Mouse (Mus musculus): ENCODE measurements around the gene Cldn10.

Cldn10 gene

GRCm38 (mm10) chr14:118864905-118865304, 77.2 kb downstream of the Cldn10 start:
- no peak for DNase-seq (ENCODE audit: low spot score in 2 of 2)

- DNase-seq (ENCODE audit: low spot score in 2 of 2), result no peak
Measured at GRCm38 (mm10) chr14:118866014-118866811, 78.5 kb downstream of the Cldn10 start.

- no peak for DNase-seq (ENCODE audit: low spot score in 2 of 2)
Measured at GRCm38 (mm10) chr14:118867366-118867765, 79.7 kb downstream of the Cldn10 start.

GRCm38 (mm10) chr14:118868102-118868724, 80.5 kb downstream of the Cldn10 start:
- no peak for DNase-seq (ENCODE audit: low spot score in 2 of 2)

- DNase-seq (ENCODE audit: low spot score in 2 of 2), result no peak
Measured at GRCm38 (mm10) chr14:118869712-118870111, 82.0 kb downstream of the Cldn10 start.

- no peak for DNase-seq (ENCODE audit: low spot score in 2 of 2)
Measured at GRCm38 (mm10) chr14:118874126-118874525, 86.4 kb downstream of the Cldn10 start.

GRCm38 (mm10) chr14:118874786-118875415, 87.2 kb downstream of the Cldn10 start:
- DNase-seq (ENCODE audit: low spot score in 2 of 2), result no peak

- no peak for DNase-seq (ENCODE audit: low spot score in 2 of 2)
Measured at GRCm38 (mm10) chr14:118878346-118878910, 90.7 kb downstream of the Cldn10 start.

DNA sequence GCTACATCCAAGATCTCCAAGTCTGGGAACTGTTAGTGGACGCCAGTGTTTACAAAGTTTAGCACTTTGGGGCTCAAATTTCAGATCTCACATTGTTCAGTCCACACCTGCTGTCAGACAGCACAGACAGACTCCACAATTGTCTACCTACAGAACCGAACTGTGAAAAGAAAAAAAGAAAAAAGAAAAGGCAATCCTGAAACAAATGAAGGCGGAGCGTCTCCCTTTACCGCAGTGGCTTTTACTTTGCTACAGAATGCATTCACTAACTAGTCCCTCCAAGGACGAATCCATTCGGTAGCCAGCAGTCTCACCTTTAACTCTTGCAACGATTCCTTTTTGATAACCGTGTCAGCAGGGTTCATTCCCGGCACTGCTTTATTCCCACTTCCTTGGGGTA, 93.0 kb downstream of the Cldn10 start:
- no peak for DNase-seq (ENCODE audit: low spot score in 2 of 2)

DNA sequence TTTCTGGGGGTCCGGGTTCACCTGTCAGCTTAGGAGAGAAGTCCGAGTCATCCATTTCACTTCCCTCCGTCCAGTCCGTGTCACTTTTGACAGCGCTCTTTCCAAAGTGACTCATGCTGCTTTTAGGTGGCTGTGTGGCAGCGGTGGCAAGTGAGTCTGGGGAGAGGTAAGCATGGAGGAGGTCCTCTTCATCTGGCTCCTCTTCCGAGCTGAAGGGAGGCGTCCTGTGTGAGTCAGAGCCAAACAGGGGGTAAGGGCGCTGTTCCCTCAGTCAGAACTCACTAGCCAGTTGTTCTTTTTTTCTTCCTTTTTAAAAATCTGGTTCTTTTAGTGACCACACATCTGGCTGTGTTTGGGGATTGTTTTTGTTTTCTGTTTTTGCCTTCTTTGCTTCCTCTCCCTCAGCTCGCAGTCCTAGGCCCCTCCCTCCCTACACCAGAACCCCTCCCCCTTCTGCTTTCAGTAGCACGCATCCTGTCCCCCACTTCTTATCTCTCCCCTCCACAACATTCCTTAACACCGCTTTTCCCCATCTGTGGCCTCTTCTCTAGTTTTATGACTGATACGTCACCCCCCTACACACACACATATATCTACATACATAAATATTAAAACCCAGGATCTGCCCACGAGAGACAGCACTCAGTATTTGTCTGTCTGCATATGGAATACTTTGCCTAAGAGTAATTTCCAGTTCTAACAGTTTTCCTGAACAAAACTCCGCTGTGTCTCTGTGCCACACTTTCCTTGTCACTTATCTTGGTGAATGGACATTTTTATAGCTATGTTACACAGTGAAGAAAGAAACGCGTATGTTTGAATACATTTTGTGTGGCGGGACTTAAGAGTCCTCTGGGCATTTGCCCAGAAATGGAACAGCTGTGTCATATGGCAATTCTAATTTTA, 95.9 kb downstream of the Cldn10 start:
- no peak for DNase-seq (ENCODE audit: low spot score in 2 of 2)

DNA sequence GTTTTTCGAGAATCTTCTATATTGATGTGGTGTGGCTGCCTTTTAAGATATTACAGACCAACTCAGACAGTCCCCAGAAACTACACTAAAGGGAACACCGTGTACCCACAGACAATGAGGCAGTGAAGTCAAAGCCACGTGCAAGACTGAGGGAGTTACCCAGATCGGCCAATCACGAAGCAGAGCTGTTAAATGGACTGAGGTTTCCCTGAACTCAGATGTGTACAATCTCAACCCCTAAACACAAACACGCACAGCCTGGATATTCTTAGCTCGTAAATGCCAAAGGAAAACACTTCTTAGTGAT, 96.5 kb downstream of the Cldn10 start:
- no peak for DNase-seq (ENCODE audit: low spot score in 2 of 2)

- no peak for DNase-seq (ENCODE audit: low spot score in 2 of 2)
Measured at GRCm38 (mm10) chr14:118890101-118890500, 102.4 kb downstream of the Cldn10 start.

GRCm38 (mm10) chr14:118895228-118895627, 107.5 kb downstream of the Cldn10 start:
- DNase-seq (ENCODE audit: low spot score in 2 of 2), result no peak

DNA sequence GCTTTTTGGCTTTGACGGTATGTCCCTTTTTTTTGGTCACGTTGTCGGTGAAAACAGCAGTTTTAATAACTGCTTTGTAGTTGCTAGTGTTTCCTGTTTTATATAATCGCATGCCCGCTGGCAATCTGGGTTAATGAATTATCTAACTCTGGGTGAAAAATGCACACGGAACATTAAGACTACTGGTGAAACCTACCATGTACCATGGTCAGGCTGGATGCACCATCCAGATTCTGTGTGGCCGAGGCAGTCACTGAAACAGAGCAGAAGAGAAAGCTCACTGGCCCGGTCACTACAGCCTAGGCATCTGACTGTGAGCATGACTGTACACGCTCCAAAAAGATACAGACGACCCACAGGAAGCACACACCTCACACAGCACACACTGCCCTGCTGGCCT, 107.9 kb downstream of the Cldn10 start:
- no peak for DNase-seq (ENCODE audit: low spot score in 2 of 2)

DNA sequence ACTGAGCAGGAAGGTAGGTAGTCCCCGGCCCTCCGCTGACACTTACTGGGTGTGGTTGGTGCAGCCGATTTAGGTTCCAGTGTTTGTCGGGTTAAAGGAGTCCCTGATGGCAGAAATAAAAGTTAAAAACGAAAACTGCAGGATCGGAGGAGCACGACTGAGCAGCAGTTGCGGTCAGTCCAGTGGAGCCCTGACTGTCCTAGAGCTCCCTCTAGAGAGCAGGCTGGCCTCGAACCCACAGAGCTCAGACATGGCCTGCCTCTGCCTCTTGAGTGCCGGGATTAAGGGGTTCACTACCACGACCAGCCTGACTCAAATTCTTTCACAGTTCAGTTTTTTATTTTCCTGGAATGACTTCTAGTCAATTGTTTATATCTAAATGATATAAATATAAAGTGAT, 112.2 kb downstream of the Cldn10 start:
- no peak for DNase-seq (ENCODE audit: low spot score in 2 of 2)

GRCm38 (mm10) chr14:118900911-118901310, 113.2 kb downstream of the Cldn10 start:
- no peak for DNase-seq (ENCODE audit: low spot score in 2 of 2)

DNA sequence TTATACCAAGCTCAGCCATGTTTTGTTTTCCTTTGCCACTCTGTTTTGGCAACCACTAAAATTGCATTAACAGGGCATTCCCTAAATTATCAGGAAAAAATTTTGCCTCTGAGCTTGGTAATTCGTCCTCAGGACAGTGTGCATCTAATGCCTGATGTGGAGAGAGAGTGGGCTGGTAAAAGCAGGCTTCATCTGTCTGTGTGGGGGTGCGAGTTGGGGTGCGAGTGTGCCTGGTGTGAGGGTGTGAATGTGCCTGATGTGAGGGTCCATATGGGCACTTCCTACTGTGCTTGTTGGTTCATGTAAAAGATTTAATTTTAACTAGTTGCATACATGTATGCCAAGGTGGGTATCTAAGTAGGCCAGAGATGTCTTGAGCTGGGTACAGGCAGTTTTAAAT, 115.7 kb downstream of the Cldn10 start:
- DNase-seq (ENCODE audit: low spot score in 2 of 2), result no peak

GRCm38 (mm10) chr14:118903867-118904562, 116.3 kb downstream of the Cldn10 start:
- DNase-seq (ENCODE audit: low spot score in 2 of 2), result no peak

- DNase-seq (ENCODE audit: low spot score in 2 of 2), result no peak
Measured at GRCm38 (mm10) chr14:118907592-118907991, 119.9 kb downstream of the Cldn10 start.

- no peak for DNase-seq (ENCODE audit: low spot score in 2 of 2)
Measured at GRCm38 (mm10) chr14:118909872-118910271, 122.2 kb downstream of the Cldn10 start.

Measured in spleen, postnatal 14 days (tissue).